Mouse (Mus musculus) forebrain, embryonic 12.5 days (tissue): ENCODE results near the gene Fanci. TPM values are rescaled to one million over a fixed set of nuclear protein-coding genes. Genes with fewer than 3 reads are reported as not detected.

ENCODE experiments used
- ATAC-seq: fragments of 200-750 bp; cut with Nextera tagmentation; 2 replicates; pipeline ENCODE4 v1.8.0; 2017; ENCODE audit warnings: moderate TSS enrichment; ENCODE audit not compliant: low FRiP score
- H3K27ac ChIP-seq: fragments of 300-500 bp; sonication (generic); 2 replicates; pipeline ENCODE4 v1.5.1; 2016; ENCODE audit warnings: mild to moderate bottlenecking
- H3K27me3 ChIP-seq: fragments of 300-500 bp; sonication (generic); 2 replicates; pipeline ENCODE4 v1.6.1; 2016; ENCODE audit warnings: mild to moderate bottlenecking
- H3K36me3 ChIP-seq: fragments of 300-500 bp; sonication (generic); replicated peaks from 2 replicates; pipeline ENCODE4 v1.6.1; 2016; ENCODE audit warnings: mild to moderate bottlenecking
- H3K4me1 ChIP-seq: fragments of 300-500 bp; sonication (generic); 2 replicates; pipeline ENCODE4 v1.6.1; 2016
- H3K4me2 ChIP-seq: fragments of 300-500 bp; sonication (generic); 2 replicates; pipeline ENCODE4 v1.6.1; 2016; ENCODE audit warnings: mild to moderate bottlenecking, moderate library complexity
- H3K4me3 ChIP-seq: fragments of 300-500 bp; sonication (generic); replicated peaks from 2 replicates; pipeline ENCODE4 v1.5.1; 2016; ENCODE audit warnings: mild to moderate bottlenecking
- H3K9ac ChIP-seq: fragments of 300-500 bp; sonication (generic); 2 replicates; pipeline ENCODE4 v1.6.1; 2016; ENCODE audit warnings: mild to moderate bottlenecking
- H3K9me3 ChIP-seq: fragments of 300-500 bp; sonication (generic); 2 replicates; pipeline ENCODE4 v1.6.1; 2016
- WGBS: fragments of 180-500 bp; shearing (Covaris S2); methylation state at CpG from one replicate; pipeline ENCODE4 v1.1.7; 2016; 5-methylcytosine and 5-hydroxymethylcytosine counted together
- polyA plus RNA-seq: library from polyadenylated mRNA; unstranded; fragments of >200 nt; fragmentation: Nextera tagmentation; extraction: Ambion mirVana; gene quantifications from 2 replicates; pipeline ENCODE4 v1.2.1, GENCODE M21; 2016

The Fanci gene
- polyA plus RNA-seq, 1 experiment from 2014 or later: 19.6 TPM

DNA sequence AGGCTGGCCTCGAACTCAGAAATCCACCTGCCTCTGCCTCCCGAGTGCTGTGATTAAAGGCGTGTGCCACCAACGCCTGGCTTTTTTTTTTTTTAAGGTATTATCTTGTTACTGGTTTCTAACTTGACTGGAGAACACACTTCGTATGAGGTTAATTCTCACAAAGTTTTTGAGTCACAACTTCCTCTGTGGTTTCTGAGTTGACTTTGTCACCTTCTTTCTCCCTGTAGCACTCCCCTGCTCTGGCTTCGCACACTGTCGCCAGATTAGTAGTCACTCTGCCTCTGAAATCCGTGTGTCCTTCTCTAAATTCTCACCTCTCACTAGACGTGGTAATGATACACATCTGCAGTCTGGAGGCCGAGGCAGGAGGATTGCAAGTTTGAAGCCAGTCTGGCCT is 31.1 kb downstream of the Fanci start:
- 90% methylated on average over 10 of the region's 10 CpGs for WGBS
- Histone ChIP-seq H3K4me3 (no peak overlapping the region), H3K9me3 (no peaks in the 10 kb centered on the region), H3K27ac (no peak overlapping the region), H3K27me3 (no peaks in the 10 kb centered on the region), H3K9ac (no peak overlapping the region), H3K36me3 (peaks cover 26% of the 10 kb centered on the region), H3K4me1 (no peaks in the 10 kb centered on the region), H3K4me2 (no peak overlapping the region)
- ATAC-seq: no peak

DNA sequence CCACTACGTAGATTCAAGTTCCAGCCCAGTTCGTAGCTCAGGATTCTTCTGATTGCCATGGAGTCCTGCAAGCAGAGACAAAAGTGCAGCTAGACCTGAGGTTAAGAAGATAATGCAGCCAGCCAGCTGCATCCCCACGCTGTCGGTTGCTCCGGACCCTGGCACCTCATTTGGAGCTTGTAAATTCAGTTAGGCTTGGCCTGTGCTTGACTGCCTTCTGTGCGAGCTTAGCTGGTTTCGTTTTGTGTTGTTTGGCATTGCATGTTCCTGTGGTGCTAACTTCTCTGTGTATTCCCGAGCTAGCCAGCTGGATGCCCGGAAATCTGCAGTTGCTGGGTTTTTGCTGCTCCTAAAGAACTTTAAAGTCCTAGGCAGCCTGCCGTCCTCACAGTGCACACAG is 34.1 kb downstream of the Fanci start:
- WGBS: 85% methylated on average over 10 of the region's 10 CpGs
- no peaks in the 10 kb centered on the region for H3K4me1 ChIP-seq
- H3K4me3 ChIP-seq: no peak overlapping the region
- no peaks in the 10 kb centered on the region for H3K9me3 ChIP-seq
- peaks cover 21% of the 10 kb centered on the region for H3K36me3 ChIP-seq
- H3K27ac ChIP-seq: no peak overlapping the region
- ATAC-seq: no peak
- no peaks in the 10 kb centered on the region for H3K27me3 ChIP-seq
- no peak overlapping the region for H3K9ac ChIP-seq
- no peak overlapping the region for H3K4me2 ChIP-seq

DNA sequence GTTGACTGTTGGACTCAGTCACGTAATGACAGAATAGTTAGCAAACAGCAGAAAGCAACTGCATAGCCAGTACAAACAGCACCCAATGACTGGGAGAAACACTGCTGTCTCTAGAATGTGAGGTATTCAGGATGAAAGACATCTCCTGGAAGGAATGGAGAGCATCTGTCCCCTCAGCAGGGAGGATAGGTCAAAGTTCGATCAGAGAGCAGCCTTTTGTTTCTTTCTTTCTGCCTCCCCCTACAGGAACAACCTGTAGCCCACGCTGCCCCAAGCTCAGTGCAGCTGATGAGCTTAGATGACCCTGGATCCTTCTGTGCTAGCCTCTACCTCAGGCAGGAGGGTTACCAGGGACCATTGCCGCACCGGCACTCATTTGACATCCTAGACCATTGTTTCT is 36.5 kb downstream of the Fanci start:
- peaks cover 15% of the 10 kb centered on the region for H3K36me3 ChIP-seq

DNA sequence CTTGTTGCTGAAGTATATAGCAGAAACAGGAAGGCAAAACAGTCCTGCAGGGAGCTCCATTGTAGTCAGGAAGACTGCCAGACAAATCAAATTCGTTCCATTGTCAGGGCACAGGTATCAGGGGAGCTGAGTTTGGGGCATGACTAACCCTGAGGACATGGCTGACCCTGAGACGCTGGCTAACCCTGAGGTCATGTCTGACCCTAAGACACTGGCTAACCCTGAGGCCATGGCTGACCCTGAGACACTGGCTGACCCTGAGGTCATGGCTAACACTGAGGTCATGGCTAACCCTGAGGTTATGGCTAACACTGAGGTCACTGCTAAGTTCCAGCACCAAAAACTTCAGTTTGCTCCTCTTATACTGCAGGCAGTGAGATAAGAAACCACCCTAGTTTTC is 48.3 kb downstream of the Fanci start:
- Histone ChIP-seq H3K9me3 (no peaks in the 10 kb centered on the region), H3K4me3 (no peak overlapping the region), H3K9ac (no peak overlapping the region), H3K4me1 (no peaks in the 10 kb centered on the region), H3K27me3 (no peaks in the 10 kb centered on the region), H3K4me2 (no peak overlapping the region), H3K36me3 (peaks cover 56% of the 10 kb centered on the region), H3K27ac (no peak overlapping the region)
- 87% methylated on average over 2 of the region's 2 CpGs for WGBS
- ATAC-seq: no peak

More for the DNA sequence above, 36.5 kb downstream of the Fanci start:
- ATAC-seq: no peak
- Histone ChIP-seq H3K4me3 (no peak overlapping the region), H3K9me3 (no peaks in the 10 kb centered on the region), H3K4me2 (no peak overlapping the region), H3K4me1 (no peaks in the 10 kb centered on the region), H3K9ac (no peak overlapping the region), H3K27ac (no peak overlapping the region), H3K27me3 (no peaks in the 10 kb centered on the region)
- WGBS: 61% methylated on average over 5 of the region's 5 CpGs

DNA sequence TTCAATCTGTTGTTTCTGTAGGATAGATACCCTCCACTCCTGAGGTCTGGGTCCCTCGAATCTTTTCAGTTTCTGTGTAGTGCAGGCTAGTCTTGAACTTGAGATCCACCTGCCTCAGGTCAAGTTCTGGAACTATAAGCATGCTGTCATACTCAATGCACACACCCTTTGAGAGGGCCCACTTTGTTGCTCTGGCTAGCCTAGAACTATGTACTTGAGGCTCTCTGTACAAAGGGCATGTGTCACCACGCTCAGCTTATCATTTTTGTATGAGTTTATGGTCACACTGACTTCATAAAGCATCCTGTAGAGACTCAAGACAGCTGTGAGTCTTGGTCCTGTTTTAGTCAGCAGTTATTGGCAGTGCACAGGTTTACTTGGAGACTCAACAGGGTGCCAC is 55.3 kb downstream of the Fanci start:
- no peak overlapping the region for H3K9ac ChIP-seq
- H3K4me2 ChIP-seq: no peak overlapping the region
- H3K27ac ChIP-seq: no peak overlapping the region
- no peak for ATAC-seq
- WGBS: 90% methylated on average over 2 of the region's 2 CpGs
- no peak overlapping the region for H3K4me3 ChIP-seq
- H3K9me3 ChIP-seq: no peaks in the 10 kb centered on the region
- H3K36me3 ChIP-seq: peaks cover 77% of the 10 kb centered on the region
- no peaks in the 10 kb centered on the region for H3K4me1 ChIP-seq
- no peaks in the 10 kb centered on the region for H3K27me3 ChIP-seq

DNA sequence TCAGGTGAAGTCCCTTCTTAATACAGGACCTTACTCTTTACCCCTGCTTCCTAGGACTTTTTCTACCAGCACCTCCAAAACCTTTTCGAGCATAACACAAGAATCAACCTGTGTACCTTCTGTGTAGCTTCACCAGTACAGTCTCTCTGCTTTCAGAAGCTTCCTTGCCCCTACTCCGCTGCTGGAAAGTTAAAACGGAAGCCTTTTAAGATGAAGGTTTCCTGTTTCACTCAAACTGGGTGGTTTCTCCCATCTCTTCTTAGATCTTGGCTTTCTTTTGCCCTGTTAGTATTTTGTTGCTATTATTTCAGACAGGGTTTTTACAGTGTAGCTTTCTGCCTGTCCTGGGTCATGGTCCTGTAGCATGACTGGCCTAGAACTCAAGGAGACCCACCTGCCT is 55.8 kb downstream of the Fanci start:
- no peak overlapping the region for H3K27ac ChIP-seq
- H3K9ac ChIP-seq: no peak overlapping the region
- WGBS: 90% methylated on average over 3 of the region's 3 CpGs
- no peak overlapping the region for H3K4me2 ChIP-seq
- H3K4me1 ChIP-seq: no peaks in the 10 kb centered on the region
- H3K4me3 ChIP-seq: no peak overlapping the region
- H3K27me3 ChIP-seq: no peaks in the 10 kb centered on the region
- no peaks in the 10 kb centered on the region for H3K9me3 ChIP-seq
- ATAC-seq: no peak
- H3K36me3 ChIP-seq: peaks cover 79% of the 10 kb centered on the region

DNA sequence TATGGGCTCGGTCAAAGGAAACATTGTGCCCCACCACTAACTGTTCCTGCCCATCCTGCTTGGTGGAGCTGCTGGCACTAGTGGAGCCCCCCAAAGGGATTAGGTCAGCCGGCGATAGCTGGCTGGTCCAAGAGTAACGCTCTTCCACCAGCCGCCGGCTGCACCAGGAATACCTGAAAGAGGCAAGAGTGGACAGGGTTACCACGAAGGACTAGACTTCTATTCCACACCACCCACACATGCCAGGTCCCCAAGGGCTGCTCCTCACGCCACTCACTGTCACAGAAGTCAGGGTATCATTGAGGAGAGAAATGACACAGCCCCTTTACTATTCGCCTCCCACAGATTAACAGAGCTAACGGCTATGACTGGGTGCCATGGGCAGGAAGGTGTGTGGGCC is 70.0 kb downstream of the Fanci start:
- Histone ChIP-seq H3K9me3 (no peaks in the 10 kb centered on the region), H3K36me3 (peaks cover 64% of the 10 kb centered on the region), H3K27me3 (peaks cover 6% of the 10 kb centered on the region), H3K4me2 (no peak overlapping the region), H3K27ac (no peak overlapping the region), H3K4me3 (no peak overlapping the region), H3K4me1 (peaks cover 20% of the 10 kb centered on the region), H3K9ac (no peak overlapping the region)
- ATAC-seq: no peak
- WGBS: 90% methylated on average over 10 of the region's 10 CpGs

DNA sequence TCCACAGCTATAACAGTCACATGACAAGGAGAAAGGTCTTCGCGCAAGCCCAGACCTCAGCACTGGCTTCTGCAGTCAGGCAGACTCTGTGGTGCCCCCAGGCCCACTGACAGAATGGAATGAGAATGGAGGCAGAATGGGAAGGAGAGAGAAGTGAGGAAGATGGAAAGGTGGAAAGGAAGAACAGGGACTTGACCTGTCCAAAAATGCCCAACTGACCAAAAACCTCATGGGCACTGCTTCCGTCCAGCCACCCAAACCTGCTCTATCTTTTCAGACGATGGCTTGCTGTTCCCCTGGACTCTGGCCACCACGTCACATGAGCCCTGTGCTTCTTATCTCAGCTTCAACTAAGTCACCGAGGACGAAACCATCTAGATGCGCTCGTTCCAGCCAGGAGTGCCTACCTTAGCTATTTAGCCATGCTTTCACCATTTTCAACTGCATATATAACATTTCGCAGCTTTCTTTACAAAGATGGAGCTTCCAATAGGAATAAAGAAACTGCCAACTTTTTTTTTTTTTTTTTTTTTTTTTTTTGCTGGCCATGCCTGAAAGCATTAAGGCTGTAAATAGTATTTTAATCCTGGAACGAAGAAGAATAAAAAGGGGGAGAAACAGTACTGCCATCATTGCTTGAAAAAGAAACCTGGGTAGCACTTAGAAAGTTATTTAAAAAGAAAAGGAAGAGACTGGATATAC is 71.8 kb downstream of the Fanci start:
- no peak for ATAC-seq
- no peak overlapping the region for H3K4me2 ChIP-seq
- no peak overlapping the region for H3K9ac ChIP-seq
- 90% methylated on average over 11 of the region's 11 CpGs for WGBS
- H3K27ac ChIP-seq: no peak overlapping the region
- peaks cover 28% of the 10 kb centered on the region for H3K4me1 ChIP-seq
- no peaks in the 10 kb centered on the region for H3K9me3 ChIP-seq
- H3K36me3 ChIP-seq: peaks cover 45% of the 10 kb centered on the region
- peaks cover 16% of the 10 kb centered on the region for H3K27me3 ChIP-seq
- no peak overlapping the region for H3K4me3 ChIP-seq

DNA sequence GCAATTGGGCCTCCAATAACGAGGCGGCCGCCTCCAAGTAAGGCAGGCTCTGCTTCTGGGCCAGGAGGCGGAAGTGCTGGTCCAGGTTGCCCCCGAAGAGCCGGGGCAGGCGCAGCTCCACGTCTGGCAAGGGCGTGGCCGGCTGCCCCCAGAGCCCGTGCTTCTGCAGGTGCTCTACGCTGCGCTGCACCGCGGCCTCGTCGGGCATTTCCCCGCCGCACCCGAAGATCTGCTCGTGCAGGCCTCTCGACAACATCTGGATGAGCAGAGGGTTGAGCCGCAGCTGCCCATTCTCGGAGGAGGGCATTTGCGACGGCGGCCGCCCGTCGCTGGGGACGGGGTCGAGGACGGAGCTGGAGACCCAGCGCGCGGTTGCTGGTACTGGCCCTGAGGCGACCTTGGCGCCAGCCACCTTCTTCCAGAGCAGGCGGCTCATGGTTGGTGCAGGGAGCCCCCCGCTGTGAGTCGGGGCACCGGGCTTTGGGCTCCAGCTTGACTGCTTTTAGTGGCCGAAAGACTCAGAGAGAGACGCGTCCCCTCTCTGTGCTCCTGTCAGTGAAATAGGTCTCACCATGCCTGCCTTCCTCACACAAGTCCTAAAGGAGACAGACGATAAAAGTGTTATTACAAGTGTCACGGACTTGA is 73.2 kb downstream of the Fanci start:
- H3K27ac ChIP-seq: no peak overlapping the region
- H3K9me3 ChIP-seq: no peaks in the 10 kb centered on the region
- peak overlapping the region; percentile 89 for H3K9ac ChIP-seq
- H3K4me3 ChIP-seq: peak overlapping the region; percentile 93
- H3K36me3 ChIP-seq: peaks cover 32% of the 10 kb centered on the region
- peak overlapping the region; percentile 93 for H3K4me2 ChIP-seq
- H3K4me1 ChIP-seq: peaks cover 28% of the 10 kb centered on the region
- no peak for ATAC-seq
- H3K27me3 ChIP-seq: peaks cover 22% of the 10 kb centered on the region
- WGBS: 9% methylated on average over 47 of the region's 47 CpGs

DNA sequence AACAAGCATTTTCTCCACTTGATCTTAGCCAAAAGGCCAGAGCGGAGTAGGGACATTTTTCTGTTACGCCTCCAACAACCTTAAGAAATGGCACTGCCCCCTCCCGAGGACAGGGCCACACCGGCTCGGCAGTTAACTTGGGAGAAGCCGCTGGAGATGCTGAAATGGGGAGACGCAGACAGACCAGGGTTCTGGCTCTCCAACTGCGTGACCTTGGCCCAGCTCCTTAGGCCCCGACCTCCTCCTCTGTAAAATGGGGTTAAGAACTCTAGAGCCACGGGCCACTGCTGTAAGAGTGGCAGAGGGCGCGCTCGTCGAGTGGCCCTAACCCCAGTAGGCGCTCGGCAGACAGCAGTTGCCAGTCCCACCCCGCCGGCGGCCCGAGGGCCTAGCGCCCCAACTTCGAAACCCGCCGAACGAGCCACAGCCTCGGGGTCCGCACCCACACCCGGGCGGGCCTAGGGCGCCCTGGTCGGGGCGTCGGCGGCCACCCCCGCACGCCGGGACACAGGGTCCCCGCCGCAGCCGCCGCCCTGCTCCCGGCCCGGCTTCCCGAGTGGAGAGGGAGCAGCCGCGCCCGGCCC is 73.8 kb downstream of the Fanci start:
- peak overlapping the region; percentile 90 for H3K27ac ChIP-seq
- H3K4me1 ChIP-seq: peaks cover 28% of the 10 kb centered on the region
- H3K36me3 ChIP-seq: peaks cover 25% of the 10 kb centered on the region
- ATAC-seq: no peak; the same call in none of the 2 replicates
- peak overlapping the region; percentile 89 for H3K9ac ChIP-seq
- peaks cover 22% of the 10 kb centered on the region for H3K27me3 ChIP-seq
- H3K9me3 ChIP-seq: no peaks in the 10 kb centered on the region
- H3K4me3 ChIP-seq: peak overlapping the region; percentile 93
- H3K4me2 ChIP-seq: peak overlapping the region; percentile 93
- under 1% methylated on average over 41 of the region's 47 CpGs for WGBS

DNA sequence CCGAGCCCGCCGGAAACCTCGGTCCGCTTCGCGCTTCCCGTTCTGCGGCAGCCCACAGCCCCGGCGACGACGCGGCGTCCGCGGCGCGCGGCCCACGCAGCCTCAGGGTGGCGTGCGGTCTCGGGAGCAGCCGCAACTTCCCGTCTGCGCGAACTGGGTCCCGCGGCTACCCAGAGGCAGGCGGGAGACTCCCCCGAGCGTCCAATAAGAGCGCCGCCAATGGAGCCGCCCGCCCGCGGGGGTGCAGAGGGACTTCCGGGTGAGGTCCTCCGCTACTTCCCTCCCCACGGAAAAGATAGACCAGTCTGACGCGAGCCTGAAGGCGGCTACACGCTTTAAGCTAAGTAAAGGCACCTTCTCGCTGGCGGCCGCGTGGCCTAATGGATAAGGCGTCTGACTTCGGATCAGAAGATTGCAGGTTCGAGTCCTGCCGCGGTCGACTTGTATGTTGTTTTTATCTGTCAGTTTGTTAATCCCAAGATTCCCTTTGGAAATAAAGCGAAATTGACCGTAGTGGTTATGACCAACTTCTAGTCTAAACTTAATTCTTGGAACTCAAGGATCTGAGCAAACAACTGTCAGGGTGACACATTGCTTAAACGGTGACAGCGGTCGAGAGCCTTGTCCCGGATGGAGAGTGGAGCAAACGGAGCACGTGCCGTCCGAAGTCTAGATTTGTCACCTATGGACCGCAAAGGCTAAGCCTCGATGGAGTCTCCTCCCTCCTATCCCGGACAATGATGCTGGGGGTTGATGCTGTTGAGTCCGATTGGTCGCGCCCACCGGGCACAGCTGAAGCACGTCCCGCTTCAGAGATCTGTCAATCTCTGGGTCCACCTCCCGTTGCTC is 74.5 kb downstream of the Fanci start, which contains the start of gene Polg:
Polg (minus strand) TSS at position 310 of the 849 bp plus-strand sequence.
- H3K9ac ChIP-seq: peak within 1 kb of the TSS; percentile 89
- H3K4me2 ChIP-seq: peak within 1 kb of the TSS; percentile 93
- H3K36me3 ChIP-seq: peaks cover 18% of the 10 kb centered on the region
- peak within 1 kb of the TSS; percentile 90 for H3K27ac ChIP-seq
- H3K4me3 ChIP-seq: peak within 1 kb of the TSS; percentile 93
- no peaks in the 10 kb centered on the region for H3K9me3 ChIP-seq
- under 1% methylated on average over 72 of the region's 76 CpGs for WGBS
- peak; percentile 98 for ATAC-seq
- peaks cover 22% of the 10 kb centered on the region for H3K27me3 ChIP-seq
- peaks cover 28% of the 10 kb centered on the region for H3K4me1 ChIP-seq

DNA sequence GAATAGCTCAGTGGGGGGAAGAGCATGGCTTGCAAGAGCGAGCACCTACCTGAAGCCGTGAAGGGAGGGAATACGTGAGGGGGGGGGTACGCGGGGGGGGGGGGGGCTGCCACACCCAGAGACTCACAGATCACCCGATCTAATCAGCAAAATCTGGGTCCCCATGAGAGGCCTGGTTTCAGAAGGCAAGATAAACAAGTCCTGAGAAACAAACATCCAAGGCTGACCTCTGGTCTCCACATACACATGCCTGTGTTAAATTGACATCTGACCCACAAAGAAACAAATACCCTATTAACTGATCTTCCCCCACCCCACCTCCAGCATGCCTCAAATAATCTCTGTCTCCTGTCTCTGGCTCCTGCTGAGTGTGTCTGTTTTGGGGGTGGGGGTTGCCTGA is 76.2 kb downstream of the Fanci start:
- no peak for ATAC-seq
- Histone ChIP-seq H3K4me1 (peaks cover 28% of the 10 kb centered on the region), H3K27me3 (peaks cover 22% of the 10 kb centered on the region), H3K36me3 (0 out of 2 replicates have a peak, but pooled peaks cover 5% of the 10 kb centered on the region), H3K4me2 (peak overlapping the region; percentile 93), H3K9ac (0 out of 2 replicates have a peak overlapping the region, but pooled peaks have one; percentile 7), H3K27ac (no peak overlapping the region), H3K4me3 (peak overlapping the region; percentile 19), H3K9me3 (no peaks in the 10 kb centered on the region)
- 8% methylated on average over 4 of the region's 6 CpGs for WGBS
